Mouse (Mus musculus) liver, postnatal 0 days (tissue): ENCODE results near the gene Bcas2.

Experiments
- CTCF ChIP-seq: sonication (generic); IDR thresholded peaks from 2 replicates; pipeline ENCODE4 v1.5.1; 2016; ENCODE audit warnings: antibody characterized with exemption, low read depth
- EP300 ChIP-seq: IDR thresholded peaks from 2 replicates; pipeline ENCODE4 v1.6.1; 2016; ENCODE audit warnings: antibody characterized with exemption, low read depth, mild to moderate bottlenecking

DNA sequence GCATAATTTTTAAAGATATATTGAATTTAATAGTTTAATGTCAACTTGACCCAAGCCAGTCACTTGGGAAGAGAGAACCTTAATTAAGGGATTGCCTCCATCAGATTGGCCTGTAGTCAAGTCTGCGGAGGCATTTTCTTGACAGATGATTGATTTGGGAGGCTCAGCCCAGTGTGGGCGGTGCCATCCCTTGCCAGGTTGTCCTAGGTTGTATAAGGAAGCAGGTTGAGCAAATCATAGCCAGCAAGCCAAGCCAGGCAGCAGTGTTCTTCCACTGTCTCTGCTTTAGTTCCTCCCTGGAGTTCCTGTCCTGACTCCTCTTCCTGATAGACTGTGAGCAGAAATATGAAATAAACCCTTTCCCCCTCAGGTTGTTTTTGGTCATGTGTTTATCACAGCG, 47.8 kb upstream of the Bcas2 start:
- TF ChIP-seq CTCF (no peak), EP300 (no peak)
